Mouse (Mus musculus) heart, adult 2 months (tissue): ENCODE measurements around the gene A630076J17Rik.

Experiments used
- EP300 ChIP-seq: fragments of 200-500 bp; IDR thresholded peaks from 2 replicates; pipeline ENCODE4 v1.6.1; 2011; ENCODE audit warnings: low read depth, low read length, control low read depth; ENCODE audit not compliant: insufficient read depth
- POLR2A ChIP-seq: fragments of 200-500 bp; IDR thresholded peaks from 2 replicates; pipeline ENCODE4 v1.6.1; 2011; ENCODE audit warnings: mild to moderate bottlenecking, low read depth, low read length, control low read depth; ENCODE audit not compliant: insufficient read depth

- TF ChIP-seq EP300 (peak; percentile 84), POLR2A (no peak)
Observed at GRCm38 (mm10) chr3:107273820-107274219, 43.4 kb downstream of the A630076J17Rik start.
